Mouse (Mus musculus): ENCODE measurements at regions not wholly inside any gene's neighbourhood (a gene's known extent, or its start where the extent isn't known, plus 50 kb on each side); places are given as distances from the start of the nearest gene placed in this dataset.

DNA sequence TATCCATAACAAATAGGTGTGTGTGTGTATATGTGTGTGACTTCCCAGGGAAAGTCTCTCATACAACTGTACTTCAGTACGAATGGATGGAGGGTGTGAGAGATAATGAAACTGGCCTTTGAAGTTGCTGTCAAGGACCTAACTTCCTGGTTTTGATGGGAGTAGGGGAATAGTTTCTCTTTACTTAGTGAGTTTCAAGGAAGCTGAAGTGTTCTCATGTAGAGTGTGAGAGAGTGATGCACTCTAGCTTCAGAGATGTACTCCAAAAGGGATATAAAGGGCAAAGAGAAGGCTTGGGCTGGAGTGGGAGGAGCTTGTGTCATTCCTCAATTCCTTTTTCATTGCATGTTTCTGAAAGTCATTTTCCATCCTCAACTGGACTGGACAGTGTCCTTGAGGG is 206.2 kb upstream of the Impg1 start:
- no peak for TF ChIP-seq CTCF (conservative IDR thresholded peaks at IDR 0.05; ENCODE audit: low read length)
- no peak for TF ChIP-seq NANOG (IDR thresholded peaks at IDR 0.05; ENCODE audit: borderline replicate concordance, low read length)
- no peak for TF ChIP-seq POU5F1 (IDR thresholded peaks at IDR 0.05; ENCODE audit: borderline replicate concordance, low read length)
- no peak overlapping the region for H3K4me3 ChIP-seq (replicated peaks; ENCODE audit: low read length)
- no peaks in the 10 kb centered on the region for H3K36me3 ChIP-seq (ENCODE audit: insufficient read depth, low read length)
- H3K4me1 ChIP-seq (replicated peaks; ENCODE audit: low read depth, low read length): no peaks in the 10 kb centered on the region
- H3K27me3 ChIP-seq (ENCODE audit: insufficient read depth, low read length): no peaks in the 10 kb centered on the region
- H3K9me3 ChIP-seq (ENCODE audit: low read length): no peaks in the 10 kb centered on the region

GRCm38 (mm10) chr9:80668575-80669248 is 203.4 kb upstream of the Impg1 start:
- Histone ChIP-seq H3K4me1 (replicated peaks; ENCODE audit: low read depth, low read length) (no peaks in the 10 kb centered on the region), H3K27me3 (ENCODE audit: insufficient read depth, low read length) (no peaks in the 10 kb centered on the region), H3K9me3 (ENCODE audit: low read length) (no peaks in the 10 kb centered on the region), H3K4me3 (replicated peaks; ENCODE audit: low read length) (no peak overlapping the region), H3K36me3 (ENCODE audit: insufficient read depth, low read length) (no peaks in the 10 kb centered on the region)
- no peak for TF ChIP-seq CTCF (conservative IDR thresholded peaks at IDR 0.05; ENCODE audit: low read length)
- no peak for TF ChIP-seq POU5F1 (IDR thresholded peaks at IDR 0.05; ENCODE audit: borderline replicate concordance, low read length)
- no peak for TF ChIP-seq NANOG (IDR thresholded peaks at IDR 0.05; ENCODE audit: borderline replicate concordance, low read length)

DNA sequence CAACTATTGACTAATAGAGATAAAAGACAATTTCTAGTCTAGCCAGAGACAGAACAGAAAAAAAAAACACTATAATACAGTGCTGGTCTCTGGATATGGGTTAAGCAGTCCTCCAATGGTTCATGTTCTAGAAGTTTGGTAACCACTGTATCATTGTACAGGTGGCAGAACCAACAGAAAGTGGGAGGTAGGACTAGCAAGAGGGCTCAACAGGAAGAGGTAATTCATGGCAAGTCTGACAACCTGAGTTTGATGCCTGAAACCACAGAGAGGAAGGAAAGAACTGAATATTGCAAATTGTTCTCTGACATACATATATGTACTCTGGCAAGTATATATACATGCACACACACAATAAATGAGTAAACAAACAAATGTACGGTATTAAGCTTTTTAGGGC is 193.5 kb upstream of the Impg1 start:
- TF ChIP-seq CTCF (conservative IDR thresholded peaks at IDR 0.05; ENCODE audit: low read length) (no peak), POU5F1 (IDR thresholded peaks at IDR 0.05; ENCODE audit: borderline replicate concordance, low read length) (no peak), NANOG (IDR thresholded peaks at IDR 0.05; ENCODE audit: borderline replicate concordance, low read length) (no peak)
- no peaks in the 10 kb centered on the region for H3K27me3 ChIP-seq (ENCODE audit: insufficient read depth, low read length)
- no peaks in the 10 kb centered on the region for H3K9me3 ChIP-seq (ENCODE audit: low read length)
- no peak overlapping the region for H3K4me3 ChIP-seq (replicated peaks; ENCODE audit: low read length)
- no peaks in the 10 kb centered on the region for H3K4me1 ChIP-seq (replicated peaks; ENCODE audit: low read depth, low read length)
- no peaks in the 10 kb centered on the region for H3K36me3 ChIP-seq (ENCODE audit: insufficient read depth, low read length)

DNA sequence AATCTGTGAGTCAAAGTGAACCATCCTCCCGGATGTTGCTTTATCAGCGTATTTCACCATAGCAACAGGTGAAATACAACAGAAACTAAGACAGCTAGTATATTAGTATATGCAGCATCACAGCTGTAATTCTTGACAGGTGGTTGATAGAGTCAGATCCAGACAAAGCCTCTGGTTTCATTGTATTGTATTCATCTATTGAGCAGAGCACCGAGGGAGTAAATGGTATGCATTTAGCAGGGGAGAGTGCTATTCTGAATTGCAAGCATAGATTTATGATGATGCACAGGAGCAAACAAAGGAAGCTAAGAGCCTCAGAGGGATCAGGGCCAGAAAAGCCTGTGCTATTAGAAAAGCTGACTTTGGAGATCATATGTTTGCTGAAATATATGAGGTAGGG is 149.8 kb upstream of the Impg1 start:
- TF ChIP-seq POU5F1 (IDR thresholded peaks at IDR 0.05; ENCODE audit: borderline replicate concordance, low read length): no peak
- TF ChIP-seq CTCF (conservative IDR thresholded peaks at IDR 0.05; ENCODE audit: low read length): no peak
- TF ChIP-seq NANOG (IDR thresholded peaks at IDR 0.05; ENCODE audit: borderline replicate concordance, low read length): no peak
- Histone ChIP-seq H3K9me3 (ENCODE audit: low read length) (no peaks in the 10 kb centered on the region), H3K36me3 (ENCODE audit: insufficient read depth, low read length) (no peaks in the 10 kb centered on the region), H3K4me3 (replicated peaks; ENCODE audit: low read length) (no peak overlapping the region), H3K27me3 (ENCODE audit: insufficient read depth, low read length) (no peaks in the 10 kb centered on the region), H3K4me1 (replicated peaks; ENCODE audit: low read depth, low read length) (no peaks in the 10 kb centered on the region)

GRCm38 (mm10) chr9:80600019-80600418 is 134.7 kb upstream of the Impg1 start:
- H3K9me3 ChIP-seq (ENCODE audit: low read length): no peaks in the 10 kb centered on the region
- H3K36me3 ChIP-seq (ENCODE audit: insufficient read depth, low read length): no peaks in the 10 kb centered on the region
- H3K4me3 ChIP-seq (replicated peaks; ENCODE audit: low read length): no peak overlapping the region
- no peak for TF ChIP-seq NANOG (IDR thresholded peaks at IDR 0.05; ENCODE audit: borderline replicate concordance, low read length)
- no peaks in the 10 kb centered on the region for H3K27me3 ChIP-seq (ENCODE audit: insufficient read depth, low read length)
- no peaks in the 10 kb centered on the region for H3K4me1 ChIP-seq (replicated peaks; ENCODE audit: low read depth, low read length)

DNA sequence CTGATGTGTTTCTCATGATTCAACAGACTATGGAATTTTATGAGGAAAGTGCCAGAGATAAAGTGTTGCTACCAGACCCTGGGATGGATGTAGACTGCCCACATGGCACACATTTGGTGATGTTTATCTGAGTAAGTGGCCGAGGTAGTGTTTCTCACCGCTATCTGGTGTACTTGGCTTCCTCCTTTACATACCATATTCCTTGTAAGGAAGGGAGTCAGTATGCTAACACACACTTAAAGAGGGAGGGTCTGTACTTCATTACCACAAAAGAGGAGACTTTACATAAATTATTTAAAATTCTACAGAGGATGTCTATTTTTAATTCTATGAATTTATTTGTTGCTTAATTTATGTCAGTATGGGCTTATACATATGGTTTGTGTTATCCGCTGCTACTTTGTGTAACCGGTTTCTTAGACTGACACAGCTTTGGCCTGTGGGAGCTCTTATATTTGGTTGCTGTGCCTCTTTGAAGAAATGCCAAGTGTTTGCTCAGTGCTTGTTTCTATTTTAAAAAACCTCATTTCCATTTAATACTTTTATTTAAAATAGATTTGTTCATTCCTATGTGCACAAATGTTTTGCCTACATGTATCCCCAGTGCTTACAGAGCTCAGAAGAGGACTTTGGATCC is 100.2 kb upstream of the Impg1 start:
- TF ChIP-seq NANOG (IDR thresholded peaks at IDR 0.05; ENCODE audit: borderline replicate concordance, low read length): no peak
- no peak for TF ChIP-seq CTCF (conservative IDR thresholded peaks at IDR 0.05; ENCODE audit: low read length)
- TF ChIP-seq POU5F1 (IDR thresholded peaks at IDR 0.05; ENCODE audit: borderline replicate concordance, low read length): no peak

GRCm38 (mm10) chr9:80563655-80564054 is 98.4 kb upstream of the Impg1 start:
- Histone ChIP-seq H3K4me3 (replicated peaks; ENCODE audit: low read length) (no peak overlapping the region), H3K4me1 (replicated peaks; ENCODE audit: low read depth, low read length) (no peaks in the 10 kb centered on the region), H3K9me3 (ENCODE audit: low read length) (no peaks in the 10 kb centered on the region), H3K27me3 (ENCODE audit: insufficient read depth, low read length) (no peaks in the 10 kb centered on the region), H3K36me3 (ENCODE audit: insufficient read depth, low read length) (no peaks in the 10 kb centered on the region)
- no peak for TF ChIP-seq NANOG (IDR thresholded peaks at IDR 0.05; ENCODE audit: borderline replicate concordance, low read length)
- TF ChIP-seq POU5F1 (IDR thresholded peaks at IDR 0.05; ENCODE audit: borderline replicate concordance, low read length): no peak
- TF ChIP-seq CTCF (conservative IDR thresholded peaks at IDR 0.05; ENCODE audit: low read length): no peak

More for the DNA sequence above, 100.2 kb upstream of the Impg1 start:
- Histone ChIP-seq H3K36me3 (ENCODE audit: insufficient read depth, low read length) (no peaks in the 10 kb centered on the region), H3K27me3 (ENCODE audit: insufficient read depth, low read length) (no peaks in the 10 kb centered on the region), H3K9me3 (ENCODE audit: low read length) (no peaks in the 10 kb centered on the region), H3K4me1 (replicated peaks; ENCODE audit: low read depth, low read length) (no peaks in the 10 kb centered on the region), H3K4me3 (replicated peaks; ENCODE audit: low read length) (no peak overlapping the region)

GRCm38 (mm10) chr9:80555531-80556067 is 90.3 kb upstream of the Impg1 start:
- no peaks in the 10 kb centered on the region for H3K36me3 ChIP-seq (ENCODE audit: insufficient read depth, low read length)
- no peak for TF ChIP-seq NANOG (IDR thresholded peaks at IDR 0.05; ENCODE audit: borderline replicate concordance, low read length)
- no peak for TF ChIP-seq CTCF (conservative IDR thresholded peaks at IDR 0.05; ENCODE audit: low read length)
- no peak for TF ChIP-seq POU5F1 (IDR thresholded peaks at IDR 0.05; ENCODE audit: borderline replicate concordance, low read length)

More at GRCm38 (mm10) chr9:80555531-80556067, 90.3 kb upstream of the Impg1 start:
- Histone ChIP-seq H3K9me3 (ENCODE audit: low read length) (no peaks in the 10 kb centered on the region), H3K4me3 (replicated peaks; ENCODE audit: low read length) (no peak overlapping the region), H3K27me3 (ENCODE audit: insufficient read depth, low read length) (no peaks in the 10 kb centered on the region), H3K4me1 (replicated peaks; ENCODE audit: low read depth, low read length) (no peaks in the 10 kb centered on the region)

Data from E14TG2a.4 (cell line).